Mouse (Mus musculus) liver, adult 2 months (tissue): ENCODE results near the gene Hnrnpc. TPM values are rescaled to one million over a fixed set of nuclear protein-coding genes. Genes with fewer than 3 reads are reported as not detected.

Experiments used
- DNase-seq: peaks from one replicate; pipeline ENCODE4 v3.0.0-alpha.2; 2011; ENCODE audit warnings: low read depth, low spot score; ENCODE audit errors: extremely low read depth
- H3K27ac ChIP-seq: fragments of 200-500 bp; replicated peaks from 2 replicates; pipeline ENCODE4 v1.5.1; 2012; ENCODE audit warnings: low read depth, mild to moderate bottlenecking, control low read depth, inconsistent platforms, low read length; ENCODE audit not compliant: insufficient read depth
- H3K27me3 ChIP-seq: fragments of 200-500 bp; 2 replicates; pipeline ENCODE4 v1.6.1; 2012; ENCODE audit warnings: mild to moderate bottlenecking, moderate library complexity, low read length, inconsistent platforms; ENCODE audit not compliant: control insufficient read depth, insufficient read depth
- H3K36me3 ChIP-seq: fragments of 200-500 bp; 2 replicates; pipeline ENCODE4 v1.6.1; 2012; ENCODE audit warnings: low read length, inconsistent platforms; ENCODE audit not compliant: control insufficient read depth, insufficient read depth
- H3K4me1 ChIP-seq: fragments of 200-500 bp; 2 replicates; pipeline ENCODE4 v1.6.1; 2011; ENCODE audit warnings: low read length; ENCODE audit not compliant: control insufficient read depth, insufficient read depth
- H3K4me3 ChIP-seq: fragments of 200-500 bp; 2 replicates; pipeline ENCODE4 v1.5.1; 2011; ENCODE audit warnings: low read depth, mild to moderate bottlenecking, control low read depth, low read length, moderate library complexity; ENCODE audit not compliant: insufficient read depth
- H3K79me2 ChIP-seq: fragments of 200-500 bp; 2 replicates; pipeline ENCODE4 v1.6.1; 2012; ENCODE audit warnings: inconsistent platforms, mild to moderate bottlenecking, low read length, moderate library complexity; ENCODE audit not compliant: control insufficient read depth, insufficient read depth
- H3K9ac ChIP-seq: fragments of 200-500 bp; 2 replicates; pipeline ENCODE4 v1.6.1; 2012; ENCODE audit warnings: low read depth, mild to moderate bottlenecking, control low read depth, inconsistent platforms, low read length
- CTCF ChIP-seq: fragments of 200-500 bp; IDR thresholded peaks from 2 replicates; pipeline ENCODE4 v1.5.1; 2011; ENCODE audit warnings: low read depth, low read length, control low read depth
- POLR2A ChIP-seq: fragments of 200-500 bp; IDR thresholded peaks from 2 replicates; pipeline ENCODE4 v1.6.1; 2011; ENCODE audit warnings: low read length, control low read depth; ENCODE audit not compliant: insufficient read depth; ENCODE audit errors: extremely low read depth
- WGBS: fragments of 180-500 bp; shearing (Covaris S2); methylation state at CpG from one replicate; pipeline ENCODE4 v1.1.7; 2018; 5-methylcytosine and 5-hydroxymethylcytosine counted together
- polyA plus RNA-seq: library from polyadenylated mRNA; depleted of rRNA; stranded (reverse); fragments of >200 nt; gene quantifications from 2 replicates; pipeline ENCODE4 v1.2.3, GENCODE M21; 2012
- total RNA-seq: library from RNA; depleted of rRNA; stranded (reverse); fragments of >200 nt; gene quantifications from 2 replicates; pipeline ENCODE4 v1.2.3, GENCODE M21; 2014

Hnrnpc gene
- total and polyA plus RNA-seq, 2 experiments, result 55.8 to 77.5 TPM

GRCm38 (mm10) chr14:52106741-52107140 lies 2.9 kb upstream of the Hnrnpc start:
- Histone ChIP-seq H3K4me1 (peaks cover 7% of the 10 kb centered on the region), H3K27me3 (no peaks in the 10 kb centered on the region), H3K9ac (peak overlapping the region; percentile 20; the same call in 1 of the 2 replicates), H3K79me2 (peaks cover 12% of the 10 kb centered on the region; the same call in 1 of the 2 replicates), H3K27ac (peak overlapping the region; percentile 78), H3K36me3 (peaks cover 2% of the 10 kb centered on the region; the same call in 1 of the 2 replicates), H3K4me3 (no peak overlapping the region)
- DNase-seq, result no peak
- 14% methylated on average over 10 of the region's 10 CpGs for WGBS
- no peak for TF ChIP-seq CTCF

GRCm38 (mm10) chr14:52105308-52105707 lies 1.5 kb upstream of the Hnrnpc start:
- Histone ChIP-seq H3K79me2 (peaks cover 23% of the 10 kb centered on the region; the same call in 1 of the 2 replicates), H3K27me3 (no peaks in the 10 kb centered on the region), H3K36me3 (peaks cover 2% of the 10 kb centered on the region; the same call in 1 of the 2 replicates), H3K4me1 (peaks cover 14% of the 10 kb centered on the region), H3K27ac (peak overlapping the region; percentile 79), H3K9ac (no peak overlapping the region), H3K4me3 (no peak overlapping the region)
- no peak for TF ChIP-seq POLR2A
- TF ChIP-seq CTCF, result no peak
- peak; percentile 87 for DNase-seq
- WGBS, result 17% methylated on average over 2 of the region's 2 CpGs

GRCm38 (mm10) chr14:52104677-52105285 lies 953 bp upstream of the Hnrnpc start:
- Histone ChIP-seq H3K9ac (peak overlapping the region; percentile 74), H3K79me2 (peaks cover 23% of the 10 kb centered on the region; the same call in 1 of the 2 replicates), H3K4me1 (peaks cover 17% of the 10 kb centered on the region), H3K36me3 (peaks cover 2% of the 10 kb centered on the region; the same call in 1 of the 2 replicates), H3K27me3 (no peaks in the 10 kb centered on the region), H3K4me3 (peak overlapping the region; percentile 33), H3K27ac (peak overlapping the region; percentile 87)
- TF ChIP-seq CTCF (no peak), POLR2A (no peak)
- 24% methylated on average over 7 of the region's 7 CpGs for WGBS
- peak; percentile 60 for DNase-seq

GRCm38 (mm10) chr14:52103474-52103855 lies 363 bp downstream of the Hnrnpc start:
- WGBS, result under 1% methylated on average over 30 of the region's 30 CpGs
- DNase-seq, result peak; percentile 52
- H3K36me3 ChIP-seq, result peaks cover 7% of the 10 kb centered on the region
- TF ChIP-seq CTCF (no peak), POLR2A (no peak)
- peaks cover 24% of the 10 kb centered on the region; the same call in 1 of the 2 replicates for H3K79me2 ChIP-seq
- peak overlapping the region; percentile 89 for H3K27ac ChIP-seq
- H3K4me3 ChIP-seq, result peak overlapping the region; percentile 97
- H3K4me1 ChIP-seq, result peaks cover 21% of the 10 kb centered on the region
- peak overlapping the region; percentile 93 for H3K9ac ChIP-seq
- H3K27me3 ChIP-seq, result no peaks in the 10 kb centered on the region

- Histone ChIP-seq H3K4me3 (no peak overlapping the region), H3K9ac (no peak overlapping the region), H3K27ac (no peak overlapping the region), H3K27me3 (no peaks in the 10 kb centered on the region), H3K36me3 (peaks cover 16% of the 10 kb centered on the region), H3K4me1 (peaks cover 22% of the 10 kb centered on the region), H3K79me2 (peaks cover 31% of the 10 kb centered on the region; the same call in 1 of the 2 replicates)
- TF ChIP-seq POLR2A (no peak), CTCF (no peak)
- DNase-seq, result no peak
- WGBS, result 54% methylated on average over 1 of the region's 1 CpGs
Observed at GRCm38 (mm10) chr14:52101285-52102157, 2.3 kb downstream of the Hnrnpc start.
